Mouse (Mus musculus): ENCODE measurements at regions not wholly inside any gene's neighbourhood (a gene's known extent, or its start where the extent isn't known, plus 50 kb on each side); places are given as distances from the start of the nearest gene placed in this dataset.
"Not testable (repeated sequence)": the region's sequence is repeated elsewhere in the genome, so short reads cannot be mapped to it uniquely, and the experiment has no call there.

DNA sequence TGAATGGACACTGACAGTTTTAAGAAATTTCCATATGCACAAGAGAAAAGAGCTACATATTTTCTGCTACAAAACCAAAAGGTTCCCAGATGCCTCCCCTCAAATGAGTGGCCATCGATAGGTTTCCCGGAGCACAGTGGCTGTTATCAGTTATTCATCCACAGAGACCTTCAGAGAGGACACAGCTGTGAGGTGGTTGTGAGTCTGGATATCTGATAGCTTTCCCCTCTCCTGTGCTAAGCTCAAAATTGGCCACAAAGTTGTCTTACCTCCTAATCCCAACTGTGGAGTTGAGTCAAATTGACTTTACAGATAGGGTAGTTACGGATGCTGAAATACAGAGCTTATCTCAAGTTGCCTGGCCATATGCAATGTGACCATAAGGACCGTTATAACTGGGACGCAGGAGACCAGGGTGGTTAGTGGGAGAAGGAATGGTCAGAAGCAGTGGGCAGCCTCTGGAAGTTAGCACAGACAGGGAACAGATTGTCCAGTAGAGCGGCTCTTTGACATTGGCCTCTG, 93.3 kb upstream of the Zfp706 start:
- DNase-seq: peak; percentile 36 to 48

GRCm38 (mm10) chr15:37099927-37100766, 92.6 kb upstream of the Zfp706 start:
- peak; percentile 83 to 84 for DNase-seq

GRCm38 (mm10) chr15:37099176-37099575, 91.6 kb upstream of the Zfp706 start:
- no peak for DNase-seq

DNA sequence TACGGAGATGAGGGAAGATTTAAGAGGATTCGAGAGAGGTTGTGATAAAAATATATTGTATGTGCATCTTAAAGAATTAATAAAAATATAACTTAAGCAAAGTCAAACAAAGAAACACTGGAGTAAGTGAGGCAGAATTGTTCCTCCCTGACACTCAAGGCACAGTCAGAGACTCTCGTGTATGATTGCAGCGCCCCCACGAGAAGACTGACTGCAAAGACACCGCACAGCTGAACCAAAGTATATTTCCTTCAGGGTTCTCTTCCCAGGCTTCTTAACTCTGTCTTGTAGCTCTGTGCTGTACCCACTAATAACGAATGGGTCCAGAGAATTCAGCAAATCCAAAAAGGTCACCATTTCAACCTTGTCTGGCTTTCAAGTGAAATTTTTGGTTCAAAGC, 89.9 kb upstream of the Zfp706 start:
- no peak for DNase-seq

DNA sequence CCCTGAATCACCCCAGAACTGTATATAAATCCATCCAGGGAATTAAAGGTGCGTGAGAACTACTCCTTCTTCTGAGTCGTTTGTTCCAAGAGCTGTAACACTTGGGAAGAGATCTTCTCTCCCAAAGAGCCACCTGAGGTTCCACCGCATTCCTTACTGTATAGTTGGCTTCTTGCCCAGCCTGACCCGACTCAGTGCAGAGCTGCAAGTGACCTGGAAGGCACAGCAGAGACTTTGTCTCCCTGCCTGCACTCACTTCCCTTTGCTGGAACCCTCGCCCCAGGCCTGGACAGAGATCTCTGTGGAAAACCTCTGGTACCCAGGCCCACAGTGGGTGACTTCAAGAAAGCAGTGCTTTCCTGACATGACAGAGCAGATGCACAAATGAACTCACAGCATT, 83.6 kb upstream of the Zfp706 start:
- not testable (repeated sequence) for DNase-seq

- DNase-seq: no peak
Measured at GRCm38 (mm10) chr15:37083726-37084125, 76.2 kb upstream of the Zfp706 start.

DNA sequence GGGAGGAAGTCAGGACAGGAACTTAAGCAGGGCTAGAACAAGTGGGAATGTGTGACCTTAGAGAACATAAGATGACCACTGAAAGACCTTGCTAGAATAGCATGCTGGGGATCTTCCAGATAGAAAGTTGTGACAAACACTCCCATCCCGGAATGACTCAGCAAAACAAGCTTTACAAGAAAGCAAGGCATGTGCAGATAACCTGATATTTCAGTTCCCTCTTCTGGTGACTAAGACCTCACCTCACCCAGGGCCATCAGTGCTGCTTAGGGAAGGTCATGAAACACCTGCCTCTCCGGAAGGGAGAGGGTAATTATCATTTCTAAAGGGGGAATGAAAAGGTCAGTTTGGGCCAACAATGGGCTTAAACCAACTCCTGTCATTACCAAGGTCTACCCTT, 74.3 kb upstream of the Zfp706 start:
- no peak for DNase-seq

- no peak for DNase-seq
Measured at GRCm38 (mm10) chr15:37080931-37081330, 73.4 kb upstream of the Zfp706 start.

GRCm38 (mm10) chr15:37080395-37080794, 72.8 kb upstream of the Zfp706 start:
- DNase-seq: no peak

GRCm38 (mm10) chr15:37074207-37074606, 66.6 kb upstream of the Zfp706 start:
- DNase-seq: not testable (repeated sequence)

DNA sequence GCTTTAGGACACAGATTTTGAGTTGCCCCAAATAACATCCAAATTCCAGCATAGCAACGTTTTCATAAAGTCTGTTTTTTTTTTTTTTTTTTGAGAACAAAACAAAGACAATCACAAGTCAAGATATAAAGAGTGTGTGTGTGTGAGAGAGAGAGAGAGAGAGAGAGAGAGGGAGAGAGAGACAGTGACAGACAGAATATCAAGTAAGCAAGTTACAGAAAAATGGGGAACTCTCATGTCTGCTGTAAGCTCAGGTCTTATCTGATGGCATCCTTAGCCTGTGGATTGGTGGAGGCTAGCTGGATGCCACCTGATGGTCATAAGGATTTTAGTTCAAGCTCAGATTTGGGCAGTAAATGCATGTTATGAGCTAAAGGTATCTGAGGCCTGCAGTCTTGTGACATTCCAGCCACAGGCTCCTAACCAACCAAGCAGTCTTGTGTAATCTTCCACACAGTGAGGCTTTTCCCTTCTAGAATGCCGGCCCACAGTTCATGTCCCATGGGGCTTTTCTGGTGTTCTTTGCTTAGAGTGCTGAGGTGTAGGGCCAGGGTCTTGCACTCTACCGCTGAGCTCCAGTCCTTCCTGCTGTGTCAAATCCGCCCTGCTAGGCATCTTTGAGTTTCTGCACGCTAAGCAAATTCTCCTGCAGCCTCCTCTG, 64.8 kb upstream of the Zfp706 start:
- DNase-seq: no peak

DNA sequence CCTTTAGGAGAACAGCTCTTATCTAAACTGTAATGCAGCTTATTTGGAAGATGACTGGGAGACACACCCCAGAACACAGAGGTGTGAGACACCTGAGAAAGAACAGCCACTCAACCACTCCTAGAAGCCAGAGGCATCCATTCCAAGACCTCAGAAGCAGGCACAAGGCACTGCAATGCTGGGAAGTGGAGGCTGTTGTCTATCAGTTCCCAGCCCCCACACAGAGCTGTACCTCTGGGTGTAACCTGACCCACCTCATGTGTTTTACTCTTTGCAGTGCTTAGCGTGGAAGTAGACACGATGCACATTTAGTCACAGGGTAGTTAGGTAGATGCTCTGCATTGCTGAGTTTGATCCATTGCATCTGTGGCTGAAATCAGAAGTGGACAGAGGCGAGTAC, 62.6 kb upstream of the Zfp706 start:
- DNase-seq: no peak

DNA sequence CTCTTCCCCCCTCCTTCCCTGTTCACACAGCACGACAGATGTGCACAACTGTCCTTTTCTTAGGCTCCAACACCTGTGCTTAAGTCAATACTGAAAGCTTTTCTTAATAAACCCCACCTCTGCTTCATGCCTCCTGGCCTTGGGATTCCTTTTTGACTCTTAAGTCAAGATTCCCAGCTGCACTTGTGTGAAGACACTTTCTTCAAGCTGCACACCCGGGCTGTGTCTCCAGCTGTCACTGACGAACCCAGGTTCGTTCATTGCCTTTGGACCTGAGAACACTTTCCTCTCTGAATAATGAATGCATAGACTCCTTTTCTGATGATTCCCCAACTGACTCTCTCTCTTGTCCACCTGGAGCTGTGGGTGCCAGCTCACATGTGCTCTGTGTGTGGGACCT, 59.8 kb upstream of the Zfp706 start:
- DNase-seq: no peak

- no peak for DNase-seq
Measured at GRCm38 (mm10) chr15:37065926-37066550, 58.5 kb upstream of the Zfp706 start.

GRCm38 (mm10) chr15:37065408-37065807, 57.8 kb upstream of the Zfp706 start:
- DNase-seq: no peak

- DNase-seq: no peak
Measured at GRCm38 (mm10) chr15:37063781-37064383, 56.3 kb upstream of the Zfp706 start.

- DNase-seq: no peak
Measured at GRCm38 (mm10) chr15:37062585-37062984, 55.0 kb upstream of the Zfp706 start.

DNA sequence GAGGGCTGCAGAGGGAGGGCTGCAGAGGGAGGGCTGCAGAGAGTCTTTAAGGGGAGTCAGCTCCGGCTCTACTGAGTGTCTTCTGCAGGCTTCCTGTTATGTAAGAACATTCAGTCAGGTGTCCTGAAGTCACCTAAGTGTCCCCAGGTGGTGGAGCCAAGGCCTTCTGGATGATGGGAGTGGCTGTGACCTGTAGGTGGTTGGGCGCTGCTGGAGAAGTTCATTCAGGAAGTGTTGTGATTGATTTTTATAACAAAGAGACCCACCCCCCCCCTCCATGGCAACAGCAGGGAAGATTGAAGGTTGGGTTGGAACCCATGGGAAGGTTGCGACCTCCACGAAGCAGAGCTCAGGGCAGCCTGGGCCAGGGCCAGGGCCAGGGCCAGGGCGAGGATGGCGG, 53.9 kb upstream of the Zfp706 start:
- DNase-seq: no peak

GRCm38 (mm10) chr15:37060831-37061230, 53.3 kb upstream of the Zfp706 start:
- no peak for DNase-seq
